Mouse (Mus musculus) limb, embryonic 12.5 days (tissue): ENCODE measurements at regions not wholly inside any gene's neighbourhood (a gene's known extent, or its start where the extent isn't known, plus 50 kb on each side); places are given as distances from the start of the nearest gene placed in this dataset.
"Not testable (repeated sequence)": the region's sequence is repeated elsewhere in the genome, so short reads cannot be mapped to it uniquely, and the experiment has no call there.

Experiments
- ATAC-seq: fragments of 200-750 bp; cut with Nextera tagmentation; 2 replicates; pipeline ENCODE4 v1.8.0; 2017; ENCODE audit warnings: low read depth, moderate TSS enrichment; ENCODE audit not compliant: insufficient number of reproducible peaks, insufficient read depth, low FRiP score, low TSS enrichment
- H3K27ac ChIP-seq: fragments of 300-500 bp; sonication (generic); 2 replicates; pipeline ENCODE4 v1.5.1; 2016; ENCODE audit warnings: mild to moderate bottlenecking, moderate library complexity
- H3K27me3 ChIP-seq: fragments of 300-500 bp; sonication (generic); 2 replicates; pipeline ENCODE4 v1.6.1; 2016; ENCODE audit warnings: mild to moderate bottlenecking, moderate library complexity
- H3K36me3 ChIP-seq: fragments of 300-500 bp; sonication (generic); 2 replicates; pipeline ENCODE4 v1.6.1; 2016; ENCODE audit warnings: mild to moderate bottlenecking, moderate library complexity
- H3K4me1 ChIP-seq: fragments of 300-500 bp; sonication (generic); replicated peaks from 2 replicates; pipeline ENCODE4 v1.6.1; 2016
- H3K4me2 ChIP-seq: fragments of 300-500 bp; sonication (generic); 2 replicates; pipeline ENCODE4 v1.6.1; 2016; ENCODE audit warnings: mild to moderate bottlenecking, moderate library complexity
- H3K4me3 ChIP-seq: fragments of 300-500 bp; sonication (generic); replicated peaks from 2 replicates; pipeline ENCODE4 v1.5.1; 2016; ENCODE audit warnings: mild to moderate bottlenecking
- H3K9ac ChIP-seq: fragments of 300-500 bp; sonication (generic); replicated peaks from 2 replicates; pipeline ENCODE4 v1.6.1; 2016; ENCODE audit warnings: mild to moderate bottlenecking, moderate library complexity
- H3K9me3 ChIP-seq: fragments of 300-500 bp; sonication (generic); 2 replicates; pipeline ENCODE4 v1.6.1; 2016; ENCODE audit warnings: mild to moderate bottlenecking, moderate library complexity
- WGBS: fragments of 180-500 bp; shearing (Covaris S2); methylation state at CpG from one replicate; pipeline ENCODE4 v1.1.7; 2016; 5-methylcytosine and 5-hydroxymethylcytosine counted together

- 0 out of 2 replicates have a peak, but pooled peaks cover 3% of the 10 kb centered on the region for H3K9me3 ChIP-seq
- ATAC-seq = no peak
- no peak overlapping the region for H3K9ac ChIP-seq
- H3K27me3 ChIP-seq = no peaks in the 10 kb centered on the region
- no peak overlapping the region for H3K27ac ChIP-seq
- 90% methylated on average over 5 of the region's 5 CpGs for WGBS
- no peaks in the 10 kb centered on the region for H3K36me3 ChIP-seq
- no peaks in the 10 kb centered on the region for H3K4me1 ChIP-seq
- H3K4me2 ChIP-seq = no peak overlapping the region
- H3K4me3 ChIP-seq = no peak overlapping the region
Measured at GRCm38 (mm10) chr3:36387431-36387830, 88.3 kb downstream of the Anxa5 start.

DNA sequence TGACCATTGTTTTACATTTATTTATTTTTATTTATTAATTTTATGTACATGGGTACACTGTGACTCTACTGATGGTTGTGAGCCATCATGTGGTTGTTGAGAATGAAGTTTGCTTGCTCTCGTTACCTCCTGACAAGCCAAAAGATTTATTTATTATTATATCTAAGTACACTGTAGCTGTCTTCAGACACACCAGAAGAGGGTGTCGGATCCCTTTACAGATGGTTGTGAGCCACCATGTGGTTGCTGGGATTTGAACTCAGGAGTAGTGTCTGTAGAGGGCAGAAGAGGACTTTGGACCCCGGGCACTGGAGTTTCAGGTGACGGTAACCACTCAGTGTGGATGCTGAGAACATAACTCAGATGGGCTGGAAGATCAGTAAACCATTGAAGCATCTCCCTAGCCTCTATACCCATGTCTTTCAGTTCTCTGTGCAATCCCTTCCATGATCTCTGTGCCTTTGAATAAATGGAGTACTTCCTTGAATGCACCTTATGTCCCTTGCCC, 92.2 kb downstream of the Anxa5 start:
- ATAC-seq = no peak
- H3K27me3 ChIP-seq = no peaks in the 10 kb centered on the region
- H3K9me3 ChIP-seq = 0 out of 2 replicates have a peak, but pooled peaks cover 3% of the 10 kb centered on the region
- H3K4me2 ChIP-seq = no peak overlapping the region
- no peaks in the 10 kb centered on the region for H3K4me1 ChIP-seq
- no peak overlapping the region for H3K27ac ChIP-seq
- 83% methylated on average over 4 of the region's 4 CpGs for WGBS
- H3K9ac ChIP-seq = no peak overlapping the region
- H3K4me3 ChIP-seq = no peak overlapping the region
- no peaks in the 10 kb centered on the region for H3K36me3 ChIP-seq

GRCm38 (mm10) chr3:36381621-36382193, 94.0 kb downstream of the Anxa5 start:
- Histone ChIP-seq H3K27me3 (no peaks in the 10 kb centered on the region), H3K4me1 (no peaks in the 10 kb centered on the region), H3K36me3 (no peaks in the 10 kb centered on the region), H3K9ac (no peak overlapping the region), H3K27ac (no peak overlapping the region), H3K4me2 (no peak overlapping the region), H3K4me3 (no peak overlapping the region), H3K9me3 (0 out of 2 replicates have a peak, but pooled peaks cover 3% of the 10 kb centered on the region)
- no peak for ATAC-seq
- WGBS = 83% methylated on average over 5 of the region's 5 CpGs

DNA sequence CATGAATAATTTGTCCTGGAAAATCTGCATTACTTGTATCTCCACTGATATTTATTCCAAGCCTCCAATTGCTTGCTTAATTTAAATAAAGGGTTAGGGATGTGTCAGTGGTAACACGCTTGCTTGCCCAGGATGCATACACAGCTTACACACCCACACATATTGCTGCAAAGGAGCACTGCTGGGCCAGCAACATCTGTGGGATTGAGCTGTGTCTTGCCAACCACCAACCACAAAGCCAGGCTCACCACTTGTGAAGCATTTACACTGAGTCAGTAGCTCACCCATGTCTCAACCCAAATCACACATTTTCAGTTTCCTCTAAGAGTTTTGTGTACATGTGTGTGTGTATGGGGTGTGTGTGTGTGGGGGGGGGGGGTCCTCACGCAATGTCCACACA, 100.0 kb downstream of the Anxa5 start:
- H3K4me2 ChIP-seq = no peak overlapping the region
- H3K4me3 ChIP-seq = no peak overlapping the region
- ATAC-seq = no peak
- no peaks in the 10 kb centered on the region for H3K27me3 ChIP-seq
- H3K9ac ChIP-seq = no peak overlapping the region
- no peak overlapping the region for H3K27ac ChIP-seq
- no peaks in the 10 kb centered on the region for H3K36me3 ChIP-seq
- WGBS = 83% methylated on average over 2 of the region's 2 CpGs
- no peaks in the 10 kb centered on the region for H3K9me3 ChIP-seq
- H3K4me1 ChIP-seq = no peaks in the 10 kb centered on the region

DNA sequence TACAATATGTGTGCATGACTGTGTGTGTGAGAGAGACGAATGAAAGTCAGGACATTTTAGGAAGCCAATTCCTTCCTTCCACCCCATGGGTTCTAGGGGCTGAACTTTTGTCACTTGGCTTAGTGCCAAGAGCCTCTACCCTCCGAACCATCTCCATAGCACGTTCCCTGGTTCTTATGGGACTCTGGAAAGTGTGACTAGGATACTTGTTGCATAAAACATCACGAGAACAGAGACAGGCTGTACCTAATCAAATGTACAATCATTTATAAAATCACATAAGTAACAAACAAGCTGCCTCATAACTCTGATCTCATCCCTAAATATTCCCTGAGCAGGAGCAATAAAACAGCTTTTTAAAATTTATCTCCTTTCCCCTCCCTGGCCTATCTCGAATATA, 100.8 kb downstream of the Anxa5 start:
- WGBS = 63% methylated on average over 5 of the region's 5 CpGs
- Histone ChIP-seq H3K4me2 (no peak overlapping the region), H3K4me1 (no peaks in the 10 kb centered on the region), H3K9me3 (no peaks in the 10 kb centered on the region), H3K4me3 (no peak overlapping the region), H3K36me3 (no peaks in the 10 kb centered on the region), H3K9ac (no peak overlapping the region), H3K27ac (no peak overlapping the region), H3K27me3 (no peaks in the 10 kb centered on the region)
- no peak for ATAC-seq

DNA sequence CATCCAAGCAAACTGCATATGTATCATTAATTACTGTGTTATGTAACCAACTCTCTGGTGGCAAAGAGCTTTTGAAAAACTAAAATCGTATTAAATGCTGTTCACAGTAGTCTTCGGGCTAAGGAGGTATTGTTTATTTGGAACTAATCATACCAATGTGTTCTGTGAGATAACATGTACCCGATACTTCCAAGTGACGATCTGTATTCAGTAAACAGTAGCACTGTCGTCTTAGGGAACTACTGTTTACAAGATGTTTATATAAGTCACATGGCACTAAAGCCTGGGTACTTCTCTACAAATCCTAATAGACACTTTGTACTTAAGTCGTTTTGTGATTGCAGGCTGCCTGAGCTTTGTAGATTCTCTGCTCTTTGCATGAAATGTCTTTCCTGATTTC, 114.8 kb downstream of the Anxa5 start:
- Histone ChIP-seq H3K9me3 (no peaks in the 10 kb centered on the region), H3K9ac (no peak overlapping the region), H3K27me3 (no peaks in the 10 kb centered on the region), H3K4me3 (no peak overlapping the region), H3K27ac (no peak overlapping the region), H3K36me3 (no peaks in the 10 kb centered on the region), H3K4me1 (no peaks in the 10 kb centered on the region), H3K4me2 (no peak overlapping the region)
- ATAC-seq = no peak
- whole genome bisulfite sequencing = 63% methylated on average over 6 of the region's 6 CpGs

- H3K27ac ChIP-seq, H3K36me3 ChIP-seq, H3K9ac ChIP-seq, H3K9me3 ChIP-seq, H3K4me3 ChIP-seq, H3K4me1 ChIP-seq, H3K4me2 ChIP-seq, H3K27me3 ChIP-seq, ATAC-seq: not testable (repeated sequence)
- 96% methylated on average over 3 of the region's 3 CpGs for WGBS
Measured at GRCm38 (mm10) chr3:36354201-36354600, 121.5 kb downstream of the Anxa5 start.

DNA sequence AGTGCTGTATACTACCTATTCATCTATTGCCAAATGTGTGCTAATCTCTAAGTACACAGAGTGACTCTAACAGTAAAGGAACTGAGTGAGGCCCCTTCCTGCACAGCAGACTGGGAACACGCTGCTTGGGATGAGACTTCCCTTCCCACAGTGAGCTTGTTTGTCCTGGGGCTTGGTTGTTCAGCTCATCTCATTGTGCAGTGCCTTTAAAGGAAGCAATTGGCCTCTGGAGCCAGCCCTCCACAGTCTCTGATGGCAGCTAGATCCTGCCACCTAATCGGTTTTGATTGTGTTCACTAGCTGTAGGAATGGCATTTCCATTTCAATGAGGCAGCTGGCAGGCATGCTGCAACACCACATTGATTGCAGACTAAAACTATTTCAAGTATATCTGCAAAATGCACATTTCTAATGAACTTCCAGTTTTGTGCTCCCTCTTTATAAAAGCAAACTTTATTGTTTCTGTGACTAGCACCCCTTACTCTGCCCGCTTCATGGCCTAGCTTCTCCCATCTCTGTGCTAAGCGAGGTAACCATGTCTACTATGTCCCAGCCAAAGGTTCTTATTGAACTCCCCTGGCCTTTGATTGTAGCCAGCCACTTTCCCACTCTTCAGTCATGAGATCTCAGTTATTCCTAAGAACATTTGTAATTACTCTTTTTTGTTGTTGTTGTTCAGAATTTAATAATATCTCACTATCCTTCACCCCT, 123.5 kb downstream of the Anxa5 start:
- no peak for ATAC-seq
- H3K9me3 ChIP-seq = 0 out of 2 replicates have a peak, but pooled peaks cover 4% of the 10 kb centered on the region
- 62% methylated on average over 4 of the region's 4 CpGs for WGBS

GRCm38 (mm10) chr3:36349073-36349472, 126.6 kb downstream of the Anxa5 start:
- Histone ChIP-seq H3K27ac (no peak overlapping the region), H3K9me3 (0 out of 2 replicates have a peak, but pooled peaks cover 2% of the 10 kb centered on the region), H3K36me3 (no peaks in the 10 kb centered on the region), H3K9ac (no peak overlapping the region), H3K4me3 (no peak overlapping the region), H3K27me3 (no peaks in the 10 kb centered on the region), H3K4me1 (no peaks in the 10 kb centered on the region), H3K4me2 (no peak overlapping the region)
- WGBS = 90% methylated on average over 4 of the region's 4 CpGs
- ATAC-seq = no peak

More for the DNA sequence above, 123.5 kb downstream of the Anxa5 start:
- Histone ChIP-seq H3K4me1 (no peaks in the 10 kb centered on the region), H3K36me3 (no peaks in the 10 kb centered on the region), H3K4me3 (no peak overlapping the region), H3K27ac (no peak overlapping the region), H3K9ac (no peak overlapping the region), H3K27me3 (no peaks in the 10 kb centered on the region), H3K4me2 (no peak overlapping the region)

- 72% methylated on average over 6 of the region's 6 CpGs for WGBS
- no peak overlapping the region for H3K9ac ChIP-seq
Measured at GRCm38 (mm10) chr3:36340889-36341533, 118.9 kb upstream of the Qrfpr start.

GRCm38 (mm10) chr3:36339656-36340055, 117.5 kb upstream of the Qrfpr start:
- Histone ChIP-seq H3K4me2 (no peak overlapping the region), H3K9ac (no peak overlapping the region), H3K27me3 (no peaks in the 10 kb centered on the region), H3K36me3 (no peaks in the 10 kb centered on the region), H3K4me1 (no peaks in the 10 kb centered on the region), H3K9me3 (no peaks in the 10 kb centered on the region), H3K27ac (no peak overlapping the region), H3K4me3 (no peak overlapping the region)
- no peak for ATAC-seq
- WGBS = 77% methylated on average over 5 of the region's 5 CpGs

More at GRCm38 (mm10) chr3:36340889-36341533, 118.9 kb upstream of the Qrfpr start:
- H3K27ac ChIP-seq = no peak overlapping the region
- no peak for ATAC-seq
- H3K9me3 ChIP-seq = no peaks in the 10 kb centered on the region
- H3K4me2 ChIP-seq = no peak overlapping the region
- no peaks in the 10 kb centered on the region for H3K36me3 ChIP-seq
- no peak overlapping the region for H3K4me3 ChIP-seq
- no peaks in the 10 kb centered on the region for H3K27me3 ChIP-seq
- no peaks in the 10 kb centered on the region for H3K4me1 ChIP-seq
